8 mouse cellular contexts compared by ENCODE assay signal in genomic region chr10:58559901-58560300, GRCm38 (mm10).
DNase-seq lines count a peak whose midpoint lies in the region; ATAC-seq and TF ChIP-seq lines count a peak whose summit lies in the region.

No protein-coding gene starts in this region.

- peak; percentile 72 for ATAC-seq in forebrain, embryonic 14.5 days
- no peak for ATAC-seq in liver, postnatal 0 days
- no peak for ATAC-seq in inflammation-experienced regulatory T-cells, adult 6 months

- TF ChIP-seq CTCF in thymus, adult 2 months (IDR thresholded peaks at IDR 0.05; ENCODE audit: borderline replicate concordance, control insufficient read depth, extremely low read depth, insufficient read depth, low read length, poor library complexity): no peak
- TF ChIP-seq CTCF in liver, postnatal 0 days (IDR thresholded peaks at IDR 0.05; ENCODE audit: low read depth): peak; percentile 60

- no peak overlapping the region; the same call in 1 of the 2 replicates for H3K27ac ChIP-seq in thymus, adult 2 months (ENCODE audit: control insufficient read depth, insufficient read depth, low read length)
- no peak overlapping the region for H3K27ac ChIP-seq in forebrain, embryonic 14.5 days (ENCODE audit: low read depth, low read length)
- no peak overlapping the region for H3K27ac ChIP-seq in liver, postnatal 0 days (ENCODE audit: low read depth)

- WGBS in thymus, adult 2 months: 28% methylated on average over 3 of the region's 3 CpGs
- WGBS in forebrain, embryonic 14.5 days: 20% methylated on average over 3 of the region's 3 CpGs
- WGBS in liver, postnatal 0 days (ENCODE audit: insufficient replicate concordance): 24% methylated on average over 3 of the region's 3 CpGs

- H3K4me2 ChIP-seq in forebrain, embryonic 14.5 days (ENCODE audit: low read length): no peak overlapping the region
- no peak overlapping the region for H3K4me2 ChIP-seq in liver, postnatal 0 days (ENCODE audit: low read depth, low read length)

- H3K27me3 ChIP-seq in thymus, adult 2 months (ENCODE audit: control insufficient read depth, insufficient read depth, low read length): no peaks in the 10 kb centered on the region
- no peaks in the 10 kb centered on the region for H3K27me3 ChIP-seq in forebrain, embryonic 14.5 days (replicated peaks; ENCODE audit: control insufficient read depth, insufficient read depth, low read length)
- H3K27me3 ChIP-seq in liver, postnatal 0 days (ENCODE audit: insufficient read depth, low read length): no peaks in the 10 kb centered on the region

- no peaks in the 10 kb centered on the region for H3K9me3 ChIP-seq in forebrain, embryonic 14.5 days (replicated peaks; ENCODE audit: control insufficient read depth, low read length)
- H3K9me3 ChIP-seq in liver, postnatal 0 days (ENCODE audit: low read length): no peaks in the 10 kb centered on the region

- TF ChIP-seq POLR2A in thymus, adult 2 months (IDR thresholded peaks at IDR 0.05; ENCODE audit: control insufficient read depth, extremely low read depth, insufficient read depth, low read length, poor library complexity): no peak

- H3K4me3 ChIP-seq in thymus, adult 2 months (ENCODE audit: control insufficient read depth, insufficient read depth, low read length): no peak overlapping the region
- no peak overlapping the region for H3K4me3 ChIP-seq in forebrain, embryonic 14.5 days (ENCODE audit: low read depth, low read length)
- H3K4me3 ChIP-seq in liver, postnatal 0 days (ENCODE audit: low read depth, low read length): no peak overlapping the region

- no peak overlapping the region for H3K9ac ChIP-seq in forebrain, embryonic 14.5 days (ENCODE audit: low read length)
- no peak overlapping the region for H3K9ac ChIP-seq in liver, postnatal 0 days (replicated peaks)

- no peak for TF ChIP-seq EP300 in liver, postnatal 0 days (IDR thresholded peaks at IDR 0.05; ENCODE audit: low read depth)

- DNase-seq in thymus, adult 2 months: peak; percentile 5
- no peak for DNase-seq in thymus, postnatal 36 days
- DNase-seq in c-Kit-positive CD71-negative TER-119-negative erythroid progenitor cells, embryonic 14.5 days (ENCODE audit: low read depth): peak; percentile 48
- DNase-seq in forebrain, embryonic 14.5 days (ENCODE audit: low spot score): peak; percentile 85
- peak; percentile 43 to 54 for DNase-seq in kidney, adult 8-10 months
- peak; percentile 35 for DNase-seq in liver, postnatal 0 days
- DNase-seq in retina, embryonic 14.5 days (ENCODE audit: low spot score): peak; percentile 75

- no peaks in the 10 kb centered on the region for H3K36me3 ChIP-seq in thymus, adult 2 months (ENCODE audit: control insufficient read depth, insufficient read depth, low read length)
- H3K36me3 ChIP-seq in forebrain, embryonic 14.5 days (ENCODE audit: control insufficient read depth, insufficient read depth, low read length): no peaks in the 10 kb centered on the region
- no peaks in the 10 kb centered on the region for H3K36me3 ChIP-seq in liver, postnatal 0 days (replicated peaks; ENCODE audit: insufficient read depth, low read length)

- H3K4me1 ChIP-seq in thymus, adult 2 months (replicated peaks; ENCODE audit: control insufficient read depth, insufficient read depth, low read length): no peaks in the 10 kb centered on the region
- no peaks in the 10 kb centered on the region for H3K4me1 ChIP-seq in forebrain, embryonic 14.5 days (ENCODE audit: control insufficient read depth, insufficient read depth, low read length)
- H3K4me1 ChIP-seq in liver, postnatal 0 days (ENCODE audit: insufficient read depth): no peaks in the 10 kb centered on the region

Comparison
In these comparisons a context has a peak if more than half of its experiments do, and no peak if none do; other contexts are left out.
1. DNase-seq: peak in thymus, adult 2 months (single experiment), c-Kit-positive CD71-negative TER-119-negative erythroid progenitor cells, embryonic 14.5 days (single experiment), forebrain, embryonic 14.5 days (single experiment), kidney, adult 8-10 months (2 of 2), liver, postnatal 0 days (single experiment) and retina, embryonic 14.5 days (single experiment); none in thymus, postnatal 36 days (0 of 2).